Mouse (Mus musculus): ENCODE results near the gene Fbxl16. TPM values are rescaled to one million over a fixed set of nuclear protein-coding genes. Genes with fewer than 3 reads are reported as not detected.

Gene Fbxl16
- polyA plus RNA-seq, 1 experiment from 2014 or later = 15.0 TPM

DNA sequence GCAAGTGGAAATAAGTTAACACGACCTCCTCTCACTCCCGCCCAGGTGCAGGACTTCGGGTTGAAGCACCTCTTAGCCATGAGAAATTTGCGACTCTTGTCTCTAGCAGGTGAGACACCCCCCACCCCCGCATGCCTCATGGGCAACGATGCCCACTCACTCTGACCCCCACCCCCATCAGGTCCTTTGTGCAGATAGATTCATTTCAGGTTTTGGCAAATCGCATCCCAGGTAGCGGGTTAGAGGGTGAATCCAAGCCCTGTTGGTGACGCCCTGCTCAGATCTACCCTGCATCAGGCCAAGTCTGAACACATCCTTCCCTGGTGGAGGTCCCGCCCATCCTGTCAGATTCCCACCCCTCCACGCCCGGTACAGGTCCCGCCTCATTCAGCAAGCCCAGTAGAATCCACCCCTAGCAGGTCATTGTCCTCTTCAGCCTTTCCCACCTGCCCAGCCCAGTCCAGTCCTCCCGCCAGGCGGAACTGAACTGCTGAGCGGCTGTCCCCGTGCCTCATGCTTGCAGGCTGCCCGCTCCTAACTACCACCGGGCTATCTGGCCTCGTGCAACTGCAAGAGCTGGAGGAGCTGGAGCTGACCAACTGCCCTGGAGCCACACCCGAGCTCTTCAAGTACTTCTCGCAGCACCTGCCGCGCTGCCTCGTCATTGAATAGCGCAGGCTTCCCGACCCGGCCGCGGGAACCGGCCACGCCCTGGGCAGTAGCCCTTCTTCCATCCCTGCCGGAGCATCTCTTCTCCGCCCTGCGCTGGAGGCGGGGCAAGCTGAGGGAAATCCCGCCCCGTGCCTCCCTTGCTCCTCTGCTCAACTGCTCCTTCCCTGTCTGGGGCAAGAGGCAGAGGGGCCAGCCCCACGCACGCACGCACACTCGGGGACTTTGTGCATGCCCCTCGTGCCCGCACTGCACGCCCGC lies 10.2 kb downstream of the Fbxl16 start:
- Histone ChIP-seq H3K27me3 (ENCODE audit: control insufficient read depth, insufficient read depth, low read length) (peaks cover 31% of the 10 kb centered on the region), H3K36me3 (ENCODE audit: control insufficient read depth, insufficient read depth, low read length) (no peaks in the 10 kb centered on the region), H3K4me2 (replicated peaks; ENCODE audit: low read depth, low read length) (peak overlapping the region; percentile 30), H3K4me1 (replicated peaks; ENCODE audit: control insufficient read depth, insufficient read depth, low read length) (peaks cover 4% of the 10 kb centered on the region; the same call in 1 of the 2 replicates), H3K9ac (ENCODE audit: low read depth, low read length) (no peak overlapping the region), H3K9me3 (ENCODE audit: control insufficient read depth, low read length) (no peaks in the 10 kb centered on the region), H3K27ac (ENCODE audit: low read depth, low read length) (no peak overlapping the region), H3K4me3 (ENCODE audit: low read depth, low read length) (0 out of 2 replicates have a peak overlapping the region, but pooled peaks have one; percentile 2)
- 7% methylated on average over 44 of the region's 46 CpGs for WGBS
- DNase-seq (ENCODE audit: low spot score) (peak; percentile 27), ATAC-seq (ENCODE audit: low FRiP score) (no peak)

- no peak for ATAC-seq (ENCODE audit: low FRiP score)
- H3K27ac ChIP-seq (ENCODE audit: low read depth, low read length) = 0 out of 2 replicates have a peak within 1 kb of the TSS, but pooled peaks have one; percentile 19
- H3K9ac ChIP-seq (ENCODE audit: low read depth, low read length) = peak within 1 kb of the TSS; percentile 69
- DNase-seq (ENCODE audit: low spot score) = peak; percentile 87
- H3K27me3 ChIP-seq (ENCODE audit: control insufficient read depth, insufficient read depth, low read length) = peaks cover 20% of the 10 kb centered on the region
- H3K4me1 ChIP-seq (replicated peaks; ENCODE audit: control insufficient read depth, insufficient read depth, low read length) = peaks cover 15% of the 10 kb centered on the region
- H3K36me3 ChIP-seq (ENCODE audit: control insufficient read depth, insufficient read depth, low read length) = no peaks in the 10 kb centered on the region
- H3K4me3 ChIP-seq (ENCODE audit: low read depth, low read length) = peak within 1 kb of the TSS; percentile 47
- H3K4me2 ChIP-seq (replicated peaks; ENCODE audit: low read depth, low read length) = peak within 1 kb of the TSS; percentile 80
- WGBS = 1% methylated on average over 18 of the region's 18 CpGs
- H3K9me3 ChIP-seq (ENCODE audit: control insufficient read depth, low read length) = no peaks in the 10 kb centered on the region
Measured at GRCm38 (mm10) chr17:25823452-25823851, 14.6 kb downstream of the Fbxl16 start, which contains the start of gene Wdr24. Gene Wdr24 (plus strand): TSS chr17:25823627.

GRCm38 (mm10) chr17:25824362-25825142 lies 15.7 kb downstream of the Fbxl16 start:
- 73% methylated on average over 17 of the region's 17 CpGs for WGBS
- H3K4me3 ChIP-seq (ENCODE audit: low read depth, low read length) = peak overlapping the region; percentile 47
- DNase-seq (ENCODE audit: low spot score) (no peak), ATAC-seq (ENCODE audit: low FRiP score) (no peak)
- peak overlapping the region; percentile 80 for H3K4me2 ChIP-seq (replicated peaks; ENCODE audit: low read depth, low read length)
- peaks cover 9% of the 10 kb centered on the region; the same call in 1 of the 2 replicates for H3K27me3 ChIP-seq (ENCODE audit: control insufficient read depth, insufficient read depth, low read length)
- no peaks in the 10 kb centered on the region for H3K9me3 ChIP-seq (ENCODE audit: control insufficient read depth, low read length)
- H3K9ac ChIP-seq (ENCODE audit: low read depth, low read length) = peak overlapping the region; percentile 69; the same call in 1 of the 2 replicates
- H3K36me3 ChIP-seq (ENCODE audit: control insufficient read depth, insufficient read depth, low read length) = no peaks in the 10 kb centered on the region
- H3K27ac ChIP-seq (ENCODE audit: low read depth, low read length) = no peak overlapping the region
- H3K4me1 ChIP-seq (replicated peaks; ENCODE audit: control insufficient read depth, insufficient read depth, low read length) = peaks cover 18% of the 10 kb centered on the region

- peaks cover 2% of the 10 kb centered on the region; the same call in 1 of the 2 replicates for H3K27me3 ChIP-seq (ENCODE audit: control insufficient read depth, insufficient read depth, low read length)
- ATAC-seq (ENCODE audit: low FRiP score) (no peak), DNase-seq (ENCODE audit: low spot score) (no peak)
- peaks cover 23% of the 10 kb centered on the region for H3K4me1 ChIP-seq (replicated peaks; ENCODE audit: control insufficient read depth, insufficient read depth, low read length)
- WGBS = 97% methylated on average over 6 of the region's 6 CpGs
- H3K9me3 ChIP-seq (ENCODE audit: control insufficient read depth, low read length) = no peaks in the 10 kb centered on the region
- H3K27ac ChIP-seq (ENCODE audit: low read depth, low read length) = no peak overlapping the region
- H3K36me3 ChIP-seq (ENCODE audit: control insufficient read depth, insufficient read depth, low read length) = no peaks in the 10 kb centered on the region
- H3K4me3 ChIP-seq (ENCODE audit: low read depth, low read length) = no peak overlapping the region
- H3K4me2 ChIP-seq (replicated peaks; ENCODE audit: low read depth, low read length) = no peak overlapping the region
- H3K9ac ChIP-seq (ENCODE audit: low read depth, low read length) = no peak overlapping the region
Measured at GRCm38 (mm10) chr17:25825311-25825710, 16.4 kb downstream of the Fbxl16 start.

DNA sequence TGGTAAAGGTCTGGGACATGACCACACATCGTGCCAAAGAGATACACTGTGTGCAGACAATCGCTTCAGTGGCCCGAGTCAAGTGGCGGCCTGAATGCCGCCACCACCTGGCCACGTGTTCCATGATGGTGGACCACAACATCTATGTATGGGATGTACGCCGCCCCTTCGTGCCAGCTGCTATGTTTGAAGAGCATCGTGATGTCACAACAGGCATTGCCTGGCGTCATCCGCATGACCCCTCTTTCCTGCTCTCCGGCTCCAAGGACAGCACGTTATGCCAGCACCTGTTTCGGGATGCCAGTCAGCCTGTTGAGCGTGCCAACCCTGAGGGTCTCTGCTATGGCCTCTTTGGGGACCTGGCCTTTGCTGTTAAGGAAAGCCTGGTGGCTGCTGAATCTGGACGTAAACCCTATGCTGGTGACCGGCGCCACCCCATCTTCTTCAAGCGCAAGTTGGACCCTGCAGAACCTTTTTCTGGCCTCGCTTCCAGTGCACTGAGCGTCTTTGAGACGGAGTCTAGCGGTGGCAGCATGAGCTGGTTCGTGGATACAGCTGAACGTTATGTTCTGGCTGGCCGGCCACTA lies 17.2 kb downstream of the Fbxl16 start:
- Histone ChIP-seq H3K4me2 (replicated peaks; ENCODE audit: low read depth, low read length) (no peak overlapping the region), H3K4me3 (ENCODE audit: low read depth, low read length) (no peak overlapping the region), H3K9me3 (ENCODE audit: control insufficient read depth, low read length) (no peaks in the 10 kb centered on the region), H3K27me3 (ENCODE audit: control insufficient read depth, insufficient read depth, low read length) (no peaks in the 10 kb centered on the region), H3K4me1 (replicated peaks; ENCODE audit: control insufficient read depth, insufficient read depth, low read length) (peaks cover 23% of the 10 kb centered on the region), H3K9ac (ENCODE audit: low read depth, low read length) (no peak overlapping the region), H3K36me3 (ENCODE audit: control insufficient read depth, insufficient read depth, low read length) (peaks cover 2% of the 10 kb centered on the region; the same call in 1 of the 2 replicates), H3K27ac (ENCODE audit: low read depth, low read length) (no peak overlapping the region)
- WGBS = 97% methylated on average over 27 of the region's 27 CpGs
- ATAC-seq (ENCODE audit: low FRiP score) (no peak), DNase-seq (ENCODE audit: low spot score) (no peak)

DNA sequence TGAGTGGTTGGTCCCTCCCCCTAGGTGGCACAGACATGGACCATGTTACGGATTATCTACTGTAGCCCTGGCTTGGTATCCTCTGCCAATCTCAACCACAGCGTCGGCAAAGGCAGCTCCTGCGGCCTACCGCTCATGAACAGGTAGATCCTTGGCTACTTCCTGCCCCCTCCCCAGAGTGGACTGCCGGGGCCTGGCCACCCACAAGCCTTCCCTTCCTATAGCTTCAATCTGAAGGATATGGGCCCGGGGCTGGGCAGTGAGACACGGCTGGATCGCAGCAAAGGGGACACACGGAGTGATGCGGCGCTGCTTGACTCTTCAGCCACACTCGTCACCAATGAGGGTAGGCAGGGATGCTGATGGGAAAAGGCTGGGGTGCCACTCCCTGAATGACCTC lies 18.1 kb downstream of the Fbxl16 start:
- 95% methylated on average over 13 of the region's 13 CpGs for WGBS
- Histone ChIP-seq H3K27me3 (ENCODE audit: control insufficient read depth, insufficient read depth, low read length) (no peaks in the 10 kb centered on the region), H3K27ac (ENCODE audit: low read depth, low read length) (no peak overlapping the region), H3K36me3 (ENCODE audit: control insufficient read depth, insufficient read depth, low read length) (peaks cover 4% of the 10 kb centered on the region; the same call in 1 of the 2 replicates), H3K4me2 (replicated peaks; ENCODE audit: low read depth, low read length) (no peak overlapping the region), H3K4me3 (ENCODE audit: low read depth, low read length) (no peak overlapping the region), H3K9ac (ENCODE audit: low read depth, low read length) (no peak overlapping the region), H3K4me1 (replicated peaks; ENCODE audit: control insufficient read depth, insufficient read depth, low read length) (peaks cover 30% of the 10 kb centered on the region), H3K9me3 (ENCODE audit: control insufficient read depth, low read length) (no peaks in the 10 kb centered on the region)
- no peak for DNase-seq (ENCODE audit: low spot score)
- ATAC-seq (ENCODE audit: low FRiP score) = no peak

DNA sequence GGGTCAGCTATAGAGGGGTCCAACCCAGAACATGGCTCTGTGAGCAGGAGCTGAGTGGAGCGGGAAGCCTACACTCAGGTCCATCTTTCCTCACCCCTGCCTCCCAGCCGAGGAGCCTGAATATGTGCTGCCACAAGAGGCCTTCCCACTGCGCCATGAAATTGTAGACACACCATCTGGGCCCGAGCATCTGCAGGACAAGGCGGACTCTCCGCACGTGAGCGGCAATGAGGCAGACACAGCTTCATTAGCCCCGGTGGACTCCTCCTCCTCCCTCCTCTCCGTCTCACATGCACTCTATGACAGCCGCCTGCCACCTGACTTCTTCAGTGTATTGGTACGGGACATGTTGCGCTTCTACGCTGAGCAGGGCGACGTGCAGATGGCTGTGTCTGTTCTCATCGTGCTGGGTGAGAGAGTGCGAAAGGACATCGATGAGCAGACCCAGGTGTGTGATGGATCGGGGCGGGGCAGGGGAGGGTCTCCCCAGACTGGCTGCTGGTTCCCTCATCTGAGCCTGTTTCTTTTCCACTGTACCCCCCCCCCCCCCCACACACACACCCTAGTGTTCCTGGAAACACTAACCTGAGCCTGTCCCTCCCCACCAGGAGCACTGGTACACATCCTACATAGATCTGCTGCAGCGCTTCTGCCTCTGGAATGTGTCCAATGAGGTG lies 18.8 kb downstream of the Fbxl16 start:
- no peaks in the 10 kb centered on the region for H3K9me3 ChIP-seq (ENCODE audit: control insufficient read depth, low read length)
- H3K9ac ChIP-seq (ENCODE audit: low read depth, low read length) = no peak overlapping the region
- no peak overlapping the region for H3K4me3 ChIP-seq (ENCODE audit: low read depth, low read length)
- no peak overlapping the region for H3K4me2 ChIP-seq (replicated peaks; ENCODE audit: low read depth, low read length)
- ATAC-seq (ENCODE audit: low FRiP score) (no peak), DNase-seq (ENCODE audit: low spot score) (no peak)
- WGBS = 95% methylated on average over 22 of the region's 22 CpGs
- H3K36me3 ChIP-seq (ENCODE audit: control insufficient read depth, insufficient read depth, low read length) = peaks cover 4% of the 10 kb centered on the region; the same call in 1 of the 2 replicates
- H3K4me1 ChIP-seq (replicated peaks; ENCODE audit: control insufficient read depth, insufficient read depth, low read length) = peaks cover 30% of the 10 kb centered on the region
- H3K27me3 ChIP-seq (ENCODE audit: control insufficient read depth, insufficient read depth, low read length) = no peaks in the 10 kb centered on the region
- H3K27ac ChIP-seq (ENCODE audit: low read depth, low read length) = no peak overlapping the region

DNA sequence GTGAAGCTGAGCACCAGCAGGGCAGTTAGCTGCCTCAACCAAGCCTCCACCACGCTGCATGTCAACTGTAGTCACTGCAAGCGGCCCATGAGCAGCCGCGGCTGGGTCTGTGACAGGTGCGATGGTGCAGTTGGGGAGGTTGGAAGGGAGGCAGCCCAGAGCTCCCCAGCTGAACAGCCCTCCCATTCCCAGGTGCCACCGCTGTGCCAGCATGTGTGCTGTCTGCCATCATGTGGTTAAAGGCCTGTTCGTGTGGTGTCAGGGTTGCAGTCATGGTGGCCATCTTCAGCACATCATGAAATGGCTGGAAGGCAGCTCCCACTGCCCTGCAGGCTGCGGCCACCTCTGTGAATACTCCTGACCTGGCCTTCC lies 19.3 kb downstream of the Fbxl16 start:
- no peak overlapping the region; the same call in 1 of the 2 replicates for H3K27ac ChIP-seq (ENCODE audit: low read depth, low read length)
- peaks cover 30% of the 10 kb centered on the region for H3K4me1 ChIP-seq (replicated peaks; ENCODE audit: control insufficient read depth, insufficient read depth, low read length)
- ATAC-seq (ENCODE audit: low FRiP score) (no peak), DNase-seq (ENCODE audit: low spot score) (no peak)
- H3K27me3 ChIP-seq (ENCODE audit: control insufficient read depth, insufficient read depth, low read length) = no peaks in the 10 kb centered on the region
- 86% methylated on average over 8 of the region's 8 CpGs for WGBS
- H3K36me3 ChIP-seq (ENCODE audit: control insufficient read depth, insufficient read depth, low read length) = peaks cover 4% of the 10 kb centered on the region; the same call in 1 of the 2 replicates
- H3K4me2 ChIP-seq (replicated peaks; ENCODE audit: low read depth, low read length) = peak overlapping the region; percentile 78
- H3K9ac ChIP-seq (ENCODE audit: low read depth, low read length) = no peak overlapping the region
- H3K9me3 ChIP-seq (ENCODE audit: control insufficient read depth, low read length) = no peaks in the 10 kb centered on the region
- peak overlapping the region; percentile 65 for H3K4me3 ChIP-seq (ENCODE audit: low read depth, low read length)

All from hindbrain, embryonic 11.5 days (tissue).